Mouse (Mus musculus): ENCODE measurements at regions not wholly inside any gene's neighbourhood (a gene's known extent, or its start where the extent isn't known, plus 50 kb on each side); places are given as distances from the start of the nearest gene placed in this dataset.

- TF ChIP-seq CTCF (IDR thresholded peaks at IDR 0.05; ENCODE audit: borderline replicate concordance, extremely low read depth, insufficient read depth, insufficient read length) (no peak), POLR2A (IDR thresholded peaks at IDR 0.05; ENCODE audit: borderline replicate concordance, extremely low read depth, insufficient read depth, insufficient read length, poor library complexity, severe bottlenecking) (no peak)
These were observed 84.0 kb upstream of the Mgme1 start for GRCm38 (mm10) chr2:144186426-144186825.

Measured in brain, embryonic 14.5 days (tissue).